Mouse (Mus musculus): ENCODE results near the gene Ly6g5b.

The Ly6g5b gene

GRCm38 (mm10) chr17:35115046-35116019 lies at the start of gene Ly6g5b:
Gene Ly6g5b, minus strand, starts transcription at chr17:35115428.
- no peak for DNase-seq

- DNase-seq: no peak
These were observed 49.0 kb upstream of the Ly6g5b start for GRCm38 (mm10) chr17:35164218-35164567.

GRCm38 (mm10) chr17:35163326-35164081 lies 48.3 kb upstream of the Ly6g5b start:
- peak; percentile 38 for DNase-seq

- DNase-seq: peak; percentile 41
These were observed 47.5 kb upstream of the Ly6g5b start for GRCm38 (mm10) chr17:35162730-35163129.

GRCm38 (mm10) chr17:35162121-35162520 lies 46.9 kb upstream of the Ly6g5b start:
- peak; percentile 20 for DNase-seq

GRCm38 (mm10) chr17:35161421-35161820 lies 46.2 kb upstream of the Ly6g5b start:
- DNase-seq: peak; percentile 28

- DNase-seq: peak; percentile 15
These were observed 44.4 kb upstream of the Ly6g5b start for GRCm38 (mm10) chr17:35159638-35160037.

GRCm38 (mm10) chr17:35158850-35159593 lies 43.8 kb upstream of the Ly6g5b start:
- no peak for DNase-seq

GRCm38 (mm10) chr17:35157661-35158175 lies 42.5 kb upstream of the Ly6g5b start:
- DNase-seq: no peak

GRCm38 (mm10) chr17:35157254-35157653 lies 42.0 kb upstream of the Ly6g5b start:
- no peak for DNase-seq

- DNase-seq: no peak
These were observed 41.4 kb upstream of the Ly6g5b start for GRCm38 (mm10) chr17:35156461-35157200.

GRCm38 (mm10) chr17:35155451-35155850 lies 40.2 kb upstream of the Ly6g5b start:
- DNase-seq: no peak

- no peak for DNase-seq
These were observed 39.4 kb upstream of the Ly6g5b start for GRCm38 (mm10) chr17:35154616-35155015.

GRCm38 (mm10) chr17:35153931-35154330 lies 38.7 kb upstream of the Ly6g5b start:
- no peak for DNase-seq

GRCm38 (mm10) chr17:35153077-35153476 lies 37.8 kb upstream of the Ly6g5b start:
- no peak for DNase-seq

- DNase-seq: no peak
These were observed 36.9 kb upstream of the Ly6g5b start for GRCm38 (mm10) chr17:35152121-35152520.

GRCm38 (mm10) chr17:35147922-35148639 lies 32.9 kb upstream of the Ly6g5b start:
- no peak for DNase-seq

- no peak for DNase-seq
These were observed 32.1 kb upstream of the Ly6g5b start for GRCm38 (mm10) chr17:35147348-35147747.

- no peak for DNase-seq
These were observed 30.9 kb upstream of the Ly6g5b start for GRCm38 (mm10) chr17:35146139-35146538.

- DNase-seq: no peak
These were observed 26.7 kb upstream of the Ly6g5b start for GRCm38 (mm10) chr17:35141971-35142370.

GRCm38 (mm10) chr17:35140490-35140996 lies 25.3 kb upstream of the Ly6g5b start:
- DNase-seq: no peak

Measured in cerebellum, adult 8-10 months (tissue).